Mouse (Mus musculus) right cerebral cortex, postnatal 25 days (tissue): Measurements from ENCODE around the gene Rgs13.
A peak's percentile ranks its signal among the peaks of the same experiment; 100 is the strongest.
"Not testable (repeated sequence)": the region's sequence is repeated elsewhere in the genome, so short reads cannot be mapped to it uniquely, and the experiment has no call there.

ENCODE experiments used
- DNase-seq: peaks from one replicate; pipeline ENCODE4 v3.0.0; 2022

Rgs13 gene

GRCm38 (mm10) chr1:144151401-144152183 lies 25.6 kb downstream of the Rgs13 start:
- peak; percentile 29 for DNase-seq

- DNase-seq = no peak
Observed at GRCm38 (mm10) chr1:144149997-144150396, 27.2 kb downstream of the Rgs13 start.

- not testable (repeated sequence) for DNase-seq
Observed at GRCm38 (mm10) chr1:144141398-144141797, 35.8 kb downstream of the Rgs13 start.

- no peak for DNase-seq
Observed at GRCm38 (mm10) chr1:144139847-144140246, 37.3 kb downstream of the Rgs13 start.

- peak; percentile 66 for DNase-seq
Observed at GRCm38 (mm10) chr1:144127965-144128364, 49.2 kb downstream of the Rgs13 start.

- no peak for DNase-seq
Observed at GRCm38 (mm10) chr1:144120042-144120441, 57.1 kb downstream of the Rgs13 start.

GRCm38 (mm10) chr1:144119456-144119855 lies 57.7 kb downstream of the Rgs13 start:
- DNase-seq = no peak

- no peak for DNase-seq
Observed at GRCm38 (mm10) chr1:144115848-144116727, 61.1 kb downstream of the Rgs13 start.

GRCm38 (mm10) chr1:144113438-144114074 lies 63.6 kb downstream of the Rgs13 start:
- no peak for DNase-seq

GRCm38 (mm10) chr1:144112946-144113345 lies 64.2 kb downstream of the Rgs13 start:
- no peak for DNase-seq

GRCm38 (mm10) chr1:144098587-144099258 lies 78.4 kb downstream of the Rgs13 start:
- no peak for DNase-seq

GRCm38 (mm10) chr1:144090410-144090809 lies 86.8 kb downstream of the Rgs13 start:
- no peak for DNase-seq
